Mouse (Mus musculus) frontal cortex, adult 2 months (tissue): Measurements from ENCODE around the gene Psmb5. TPM values are rescaled to one million over a fixed set of nuclear protein-coding genes. Genes with fewer than 3 reads are reported as not detected.

Source experiments
- DNase-seq, 2 experiments: peaks; one replicate each; pipeline ENCODE4 v3.0.0; 2022; ENCODE audit warnings: low spot score in 1 of 2; ENCODE audit errors: extremely low spot score in 1 of 2
- polyA plus RNA-seq: library from polyadenylated mRNA; depleted of rRNA; stranded (reverse); fragments of >200 nt; gene quantifications from 2 replicates; pipeline ENCODE4 v1.2.3, GENCODE M21; 2012; rRNA removed

Gene Psmb5
- polyA plus RNA-seq, result 177 and 178 TPM in 2 replicates

GRCm38 (mm10) chr14:54617897-54618365 lies at the start of gene Psmb5:
TSS of gene Psmb5 (minus strand) at chr14:54618022.
- DNase-seq, result peak; percentile 83 to 89

GRCm38 (mm10) chr14:54664477-54665222 lies 46.8 kb upstream of the Psmb5 start:
- DNase-seq, result peak; percentile 67 to 76

- peak in 1 of 2 experiments; percentile 67 for DNase-seq
These were observed 42.2 kb upstream of the Psmb5 start for GRCm38 (mm10) chr14:54660009-54660408.

- DNase-seq, result peak; percentile 69 to 85
These were observed 35.7 kb upstream of the Psmb5 start for GRCm38 (mm10) chr14:54653496-54653895.

GRCm38 (mm10) chr14:54652787-54653186 lies 35.0 kb upstream of the Psmb5 start:
- DNase-seq, result no peak

GRCm38 (mm10) chr14:54651556-54651955 lies 33.7 kb upstream of the Psmb5 start:
- no peak for DNase-seq

- DNase-seq, result peak; percentile 80 to 96
These were observed 33.0 kb upstream of the Psmb5 start for GRCm38 (mm10) chr14:54650621-54651454.

- no peak for DNase-seq
These were observed 30.1 kb upstream of the Psmb5 start for GRCm38 (mm10) chr14:54647900-54648299.

GRCm38 (mm10) chr14:54646898-54647636 lies 29.2 kb upstream of the Psmb5 start:
- no peak for DNase-seq

- DNase-seq, result no peak
These were observed 28.6 kb upstream of the Psmb5 start for GRCm38 (mm10) chr14:54646455-54646854.

GRCm38 (mm10) chr14:54644294-54644693 lies 26.5 kb upstream of the Psmb5 start:
- DNase-seq, result no peak

- no peak for DNase-seq
These were observed 25.2 kb upstream of the Psmb5 start for GRCm38 (mm10) chr14:54643011-54643410.

- no peak for DNase-seq
These were observed 24.6 kb upstream of the Psmb5 start for GRCm38 (mm10) chr14:54642224-54642944.

- DNase-seq, result peak; percentile 71 to 93
These were observed 23.6 kb upstream of the Psmb5 start, which contains the start of gene Cdh24 for GRCm38 (mm10) chr14:54641305-54641969. TSS of gene Cdh24 (minus strand) at chr14:54641364.

- no peak for DNase-seq
These were observed 23.1 kb upstream of the Psmb5 start, which contains the start of gene Gm17606 for GRCm38 (mm10) chr14:54640946-54641304. TSS of gene Gm17606 (plus strand) at chr14:54640952.

GRCm38 (mm10) chr14:54640121-54640520 lies 22.3 kb upstream of the Psmb5 start:
- no peak for DNase-seq

- peak in 1 of 2 experiments; percentile 56 for DNase-seq
These were observed 20.4 kb upstream of the Psmb5 start for GRCm38 (mm10) chr14:54638210-54638609.

- DNase-seq, result peak in 1 of 2 experiments; percentile 62
These were observed 19.1 kb upstream of the Psmb5 start for GRCm38 (mm10) chr14:54636954-54637353.

- no peak for DNase-seq
These were observed 16.4 kb upstream of the Psmb5 start for GRCm38 (mm10) chr14:54634182-54634581.
